Mouse (Mus musculus): Measurements from ENCODE around the gene Rpl15. TPM values are rescaled to one million over a fixed set of nuclear protein-coding genes. Genes with fewer than 3 reads are reported as not detected.

Rpl15 gene
- polyA plus RNA-seq (2012; rRNA removed), result 242 and 290 TPM in 2 replicates

- DNase-seq (ENCODE audit: low read depth in 1 of 2, low spot score in 2 of 2), result peak; percentile 89 to 97
- TF ChIP-seq CTCF (IDR thresholded peaks at IDR 0.05; ENCODE audit: extremely low read depth, insufficient read depth, insufficient read length, insufficient replicate concordance), result no peak
- peak; percentile 52 for TF ChIP-seq POLR2A (IDR thresholded peaks at IDR 0.05; ENCODE audit: low read depth, low read length)
- WGBS, result under 1% methylated on average over 76 of the region's 78 CpGs
- H3K4me1 ChIP-seq (ENCODE audit: control insufficient read depth, insufficient read depth, insufficient read length), result no peaks in the 10 kb centered on the region
- H3K4me3 ChIP-seq (ENCODE audit: extremely low read depth, insufficient read depth, insufficient read length), result peak within 1 kb of the TSS; percentile 87
- H3K27me3 ChIP-seq (ENCODE audit: control insufficient read depth, insufficient read depth, low read length), result no peaks in the 10 kb centered on the region
- H3K36me3 ChIP-seq (ENCODE audit: control insufficient read depth, insufficient read depth, low read length), result peaks cover 12% of the 10 kb centered on the region
- peak within 1 kb of the TSS; percentile 68 for H3K27ac ChIP-seq (ENCODE audit: insufficient read depth, low read length)
Measured at GRCm38 (mm10) chr14:18270529-18271441, at the start of gene Rpl15, which contains the start of gene Nkiras1. Rpl15 (minus strand) TSS chr14:18271391. Nkiras1 (plus strand) TSS chr14:18271136.

DNA sequence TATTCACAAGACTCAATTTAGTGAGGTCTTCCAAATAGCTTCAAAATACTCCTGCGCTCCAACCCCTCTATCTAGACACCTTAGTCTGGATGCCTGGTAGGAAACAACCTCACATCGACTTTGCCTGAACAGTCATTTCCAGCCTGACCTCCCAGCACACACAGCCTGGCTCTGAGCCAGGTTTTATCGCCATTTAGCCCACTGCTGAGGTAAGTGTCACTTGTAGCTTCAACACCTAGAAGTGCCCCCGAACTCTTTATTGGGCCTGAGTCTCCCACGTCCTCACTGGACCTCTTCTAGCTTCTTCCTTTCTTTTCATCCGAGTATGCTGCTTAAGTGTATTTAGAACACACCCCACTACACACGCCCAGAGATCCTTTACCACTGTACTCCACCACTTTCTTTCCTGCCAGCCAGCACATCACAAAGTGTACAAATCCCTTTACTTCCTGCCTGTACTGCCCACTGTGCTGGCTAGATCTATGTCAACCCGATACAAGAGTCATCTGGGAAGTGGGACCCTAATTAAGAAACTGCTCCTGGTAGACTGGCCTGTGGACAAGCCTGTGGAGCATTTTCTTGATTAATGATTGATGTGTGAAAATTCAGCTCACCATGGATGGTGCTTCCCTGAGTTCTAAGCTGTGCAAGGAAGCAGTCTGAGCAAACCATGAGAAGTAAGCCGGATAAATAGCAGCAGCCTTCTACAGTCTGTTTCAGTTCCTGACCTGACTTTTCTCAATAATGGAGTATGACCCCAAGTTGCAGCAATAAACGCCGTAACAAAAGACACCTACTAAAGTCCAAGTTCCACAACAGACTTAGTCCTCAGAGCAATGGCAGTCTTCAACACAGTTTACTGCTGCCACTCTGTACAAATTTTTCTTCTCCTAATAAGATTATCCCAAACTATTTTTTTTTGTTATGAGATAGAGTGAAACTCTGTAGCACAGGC lies 46.5 kb upstream of the Rpl15 start:
- no peak for DNase-seq (ENCODE audit: low read depth in 1 of 2, low spot score in 2 of 2)
- H3K4me3 ChIP-seq (ENCODE audit: extremely low read depth, insufficient read depth, insufficient read length), result no peak overlapping the region
- TF ChIP-seq POLR2A (IDR thresholded peaks at IDR 0.05; ENCODE audit: low read depth, low read length) (no peak), CTCF (IDR thresholded peaks at IDR 0.05; ENCODE audit: extremely low read depth, insufficient read depth, insufficient read length, insufficient replicate concordance) (no peak)
- WGBS, result 81% methylated on average over 11 of the region's 11 CpGs
- H3K4me1 ChIP-seq (ENCODE audit: control insufficient read depth, insufficient read depth, insufficient read length), result no peaks in the 10 kb centered on the region
- H3K27me3 ChIP-seq (ENCODE audit: control insufficient read depth, insufficient read depth, low read length), result no peaks in the 10 kb centered on the region
- no peak overlapping the region for H3K27ac ChIP-seq (ENCODE audit: insufficient read depth, low read length)
- H3K36me3 ChIP-seq (ENCODE audit: control insufficient read depth, insufficient read depth, low read length), result peaks cover 7% of the 10 kb centered on the region

- Histone ChIP-seq H3K27me3 (ENCODE audit: control insufficient read depth, insufficient read depth, low read length) (no peaks in the 10 kb centered on the region), H3K36me3 (ENCODE audit: control insufficient read depth, insufficient read depth, low read length) (no peaks in the 10 kb centered on the region), H3K4me1 (ENCODE audit: control insufficient read depth, insufficient read depth, insufficient read length) (peaks cover 13% of the 10 kb centered on the region), H3K27ac (ENCODE audit: insufficient read depth, low read length) (no peak overlapping the region), H3K4me3 (ENCODE audit: extremely low read depth, insufficient read depth, insufficient read length) (no peak overlapping the region)
- DNase-seq (ENCODE audit: low read depth in 1 of 2, low spot score in 2 of 2), result no peak
- TF ChIP-seq POLR2A (IDR thresholded peaks at IDR 0.05; ENCODE audit: low read depth, low read length) (no peak), CTCF (IDR thresholded peaks at IDR 0.05; ENCODE audit: extremely low read depth, insufficient read depth, insufficient read length, insufficient replicate concordance) (no peak)
- WGBS, result 83% methylated on average over 5 of the region's 5 CpGs
Measured at GRCm38 (mm10) chr14:18304165-18304564, 33.0 kb upstream of the Rpl15 start.

DNA sequence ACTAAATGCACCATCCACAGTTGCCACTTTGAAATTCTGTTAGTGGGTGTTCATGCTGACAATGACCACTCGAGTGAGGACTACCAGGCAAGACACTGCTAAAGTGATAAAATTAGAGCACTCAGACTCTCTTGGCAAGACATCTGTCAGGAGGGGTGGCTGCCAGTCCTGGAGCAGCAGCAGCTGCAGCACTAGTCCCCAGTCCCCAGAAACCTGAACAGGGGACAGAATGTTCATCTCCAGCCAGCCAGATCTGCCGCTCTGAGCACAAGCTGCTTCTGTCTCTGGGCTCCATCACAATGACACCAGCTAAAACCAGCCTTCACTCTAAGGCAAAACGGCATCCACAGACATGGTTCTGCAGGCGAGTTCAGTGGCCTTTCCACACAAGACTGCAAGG lies 32.1 kb upstream of the Rpl15 start:
- Histone ChIP-seq H3K4me3 (ENCODE audit: extremely low read depth, insufficient read depth, insufficient read length) (no peak overlapping the region), H3K27me3 (ENCODE audit: control insufficient read depth, insufficient read depth, low read length) (no peaks in the 10 kb centered on the region), H3K27ac (ENCODE audit: insufficient read depth, low read length) (no peak overlapping the region), H3K36me3 (ENCODE audit: control insufficient read depth, insufficient read depth, low read length) (no peaks in the 10 kb centered on the region), H3K4me1 (ENCODE audit: control insufficient read depth, insufficient read depth, insufficient read length) (peaks cover 13% of the 10 kb centered on the region)
- TF ChIP-seq POLR2A (IDR thresholded peaks at IDR 0.05; ENCODE audit: low read depth, low read length), result no peak
- TF ChIP-seq CTCF (IDR thresholded peaks at IDR 0.05; ENCODE audit: extremely low read depth, insufficient read depth, insufficient read length, insufficient replicate concordance), result no peak
- 72% methylated on average over 4 of the region's 4 CpGs for WGBS
- no peak for DNase-seq (ENCODE audit: low read depth in 1 of 2, low spot score in 2 of 2)

DNA sequence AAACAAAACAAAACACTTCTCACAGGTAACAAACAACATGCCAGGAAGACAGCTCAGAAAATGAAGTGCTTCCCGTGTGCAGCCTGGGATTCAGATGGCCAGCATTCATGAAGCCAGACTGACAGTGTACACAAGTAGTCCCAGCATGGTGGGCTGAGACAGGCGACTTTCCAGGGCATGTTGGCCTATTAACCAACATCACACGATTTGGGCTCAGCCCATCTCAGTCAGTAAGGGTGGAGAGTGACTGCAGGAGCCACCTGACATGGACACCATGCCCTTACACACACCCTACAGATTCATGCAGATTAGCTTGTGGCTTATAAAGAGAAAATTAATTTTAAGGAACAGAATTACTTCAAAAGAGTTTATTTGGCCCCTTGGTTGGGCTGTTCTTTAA lies 31.6 kb upstream of the Rpl15 start:
- H3K4me3 ChIP-seq (ENCODE audit: extremely low read depth, insufficient read depth, insufficient read length), result no peak overlapping the region
- no peak for TF ChIP-seq CTCF (IDR thresholded peaks at IDR 0.05; ENCODE audit: extremely low read depth, insufficient read depth, insufficient read length, insufficient replicate concordance)
- no peak for TF ChIP-seq POLR2A (IDR thresholded peaks at IDR 0.05; ENCODE audit: low read depth, low read length)
- peaks cover 13% of the 10 kb centered on the region for H3K4me1 ChIP-seq (ENCODE audit: control insufficient read depth, insufficient read depth, insufficient read length)
- no peaks in the 10 kb centered on the region for H3K27me3 ChIP-seq (ENCODE audit: control insufficient read depth, insufficient read depth, low read length)
- H3K36me3 ChIP-seq (ENCODE audit: control insufficient read depth, insufficient read depth, low read length), result no peaks in the 10 kb centered on the region
- no peak for DNase-seq (ENCODE audit: low read depth in 1 of 2, low spot score in 2 of 2)
- no peak overlapping the region for H3K27ac ChIP-seq (ENCODE audit: insufficient read depth, low read length)
- WGBS, result 80% methylated on average over 3 of the region's 3 CpGs

DNA sequence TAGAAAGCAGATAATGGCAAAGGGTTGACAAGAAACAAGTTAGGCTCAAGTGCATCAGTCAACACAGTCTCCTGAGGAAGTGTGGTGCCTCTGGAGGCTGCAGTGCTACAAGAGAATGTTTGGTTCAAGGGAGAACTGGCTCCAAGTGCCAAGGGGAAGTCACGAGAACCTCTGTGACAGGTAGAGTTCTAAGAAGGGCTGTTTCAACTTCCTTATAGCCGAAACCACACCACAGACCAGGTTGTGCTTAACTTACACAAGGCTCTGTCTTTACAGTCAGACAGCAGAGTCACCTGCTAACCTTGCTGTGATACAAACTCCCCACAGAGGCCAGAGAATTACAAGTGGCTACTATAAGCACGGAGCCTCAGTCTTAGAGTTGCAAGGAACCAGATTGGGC lies 30.4 kb upstream of the Rpl15 start:
- 17% methylated on average over 3 of the region's 3 CpGs for WGBS
- Histone ChIP-seq H3K4me1 (ENCODE audit: control insufficient read depth, insufficient read depth, insufficient read length) (peaks cover 13% of the 10 kb centered on the region), H3K27me3 (ENCODE audit: control insufficient read depth, insufficient read depth, low read length) (no peaks in the 10 kb centered on the region), H3K27ac (ENCODE audit: insufficient read depth, low read length) (no peak overlapping the region), H3K36me3 (ENCODE audit: control insufficient read depth, insufficient read depth, low read length) (no peaks in the 10 kb centered on the region), H3K4me3 (ENCODE audit: extremely low read depth, insufficient read depth, insufficient read length) (no peak overlapping the region)
- TF ChIP-seq CTCF (IDR thresholded peaks at IDR 0.05; ENCODE audit: extremely low read depth, insufficient read depth, insufficient read length, insufficient replicate concordance) (no peak), POLR2A (IDR thresholded peaks at IDR 0.05; ENCODE audit: low read depth, low read length) (no peak)
- peak; percentile 14 to 19 for DNase-seq (ENCODE audit: low read depth in 1 of 2, low spot score in 2 of 2)

All from spleen, adult 2 months (tissue).